Mouse (Mus musculus): ENCODE results near the gene Gna15. TPM values are rescaled to one million over a fixed set of nuclear protein-coding genes. Genes with fewer than 3 reads are reported as not detected.

The Gna15 gene
- polyA plus RNA-seq, 1 experiment from 2014 or later = 1.7 TPM

DNA sequence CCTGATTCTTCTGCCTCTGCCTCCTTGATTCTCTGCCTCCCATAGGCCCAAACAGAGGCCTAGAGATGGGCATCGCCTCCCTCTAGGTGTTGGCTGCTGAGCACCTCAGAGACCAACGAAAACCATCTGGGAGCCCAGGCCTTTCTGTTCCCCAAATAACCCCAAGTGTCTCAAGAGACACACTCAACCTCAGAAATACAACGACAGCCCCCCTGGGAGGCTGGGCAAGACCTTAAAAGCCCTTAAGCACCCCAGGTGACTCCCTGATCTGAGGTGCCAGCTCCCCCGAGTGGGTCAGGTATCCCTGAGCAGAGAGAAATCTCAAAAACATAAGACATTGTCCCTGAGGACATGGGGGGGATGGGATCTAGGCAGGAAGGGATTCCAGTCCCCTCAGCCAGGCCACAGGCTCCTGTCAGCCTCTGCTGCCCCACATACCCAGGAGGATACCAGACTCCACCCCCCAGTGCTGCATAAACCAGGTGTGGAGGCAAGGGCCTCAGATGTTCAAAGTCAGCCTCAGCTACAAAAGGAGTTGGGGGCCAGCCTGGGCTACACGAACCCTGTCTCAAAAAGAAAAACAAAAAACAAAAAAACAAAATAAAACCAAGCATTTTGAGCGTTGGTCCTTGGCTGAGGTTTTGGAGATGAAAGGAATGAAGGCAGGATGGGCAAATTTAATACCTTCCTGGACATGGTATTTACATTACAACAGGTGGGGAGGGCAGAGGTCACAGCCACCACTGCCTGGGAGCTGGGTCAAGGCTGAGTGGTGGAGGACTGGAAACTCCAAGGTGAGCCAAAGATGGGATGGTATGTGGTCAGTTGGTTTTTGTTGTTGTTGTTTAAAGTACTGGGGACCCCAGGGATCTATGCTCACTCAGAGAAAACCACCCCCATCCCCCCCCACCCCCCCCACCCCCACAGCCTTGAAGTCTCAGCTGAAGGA, 30.1 kb upstream of the Gna15 start:
- no peak for DNase-seq
- no peaks in the 10 kb centered on the region for H3K4me1 ChIP-seq (ENCODE audit: insufficient read depth)
- WGBS = 76% methylated on average over 6 of the region's 6 CpGs
- no peak overlapping the region for H3K4me2 ChIP-seq
- H3K27me3 ChIP-seq (ENCODE audit: insufficient read depth, low read length) = no peaks in the 10 kb centered on the region
- H3K27ac ChIP-seq (ENCODE audit: low read depth) = no peak overlapping the region
- H3K9me3 ChIP-seq (ENCODE audit: low read depth, low read length) = no peaks in the 10 kb centered on the region
- no peak for TF ChIP-seq CTCF (IDR thresholded peaks at IDR 0.05; ENCODE audit: low read depth)
- no peak overlapping the region for H3K4me3 ChIP-seq (ENCODE audit: low read depth, low read length)
- H3K9ac ChIP-seq = no peak overlapping the region
- no peaks in the 10 kb centered on the region for H3K36me3 ChIP-seq (ENCODE audit: insufficient read depth)
- no peak for ATAC-seq (ENCODE audit: insufficient read depth)

DNA sequence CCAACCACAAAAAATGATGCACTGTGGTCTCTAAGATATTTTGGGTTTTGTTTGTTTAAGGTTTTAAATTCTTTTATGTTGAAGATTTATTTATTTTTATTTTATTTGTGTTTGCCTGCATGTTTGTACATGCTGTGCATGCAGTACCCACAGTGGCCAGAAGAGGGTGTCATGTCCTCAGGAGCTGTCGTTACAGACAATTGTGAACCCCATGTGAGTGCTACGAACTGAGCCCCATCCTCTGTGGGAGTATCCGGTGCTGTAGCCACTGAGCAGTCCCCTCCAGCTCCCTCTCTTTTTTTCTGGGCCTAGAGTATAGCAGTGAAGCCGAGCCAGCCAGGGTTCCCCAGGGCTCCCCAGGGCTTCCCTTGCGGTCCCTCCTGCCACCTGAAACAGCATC, 29.2 kb upstream of the Gna15 start:
- WGBS = 83% methylated on average over 5 of the region's 5 CpGs
- Histone ChIP-seq H3K27me3 (ENCODE audit: insufficient read depth, low read length) (no peaks in the 10 kb centered on the region), H3K4me2 (no peak overlapping the region), H3K9me3 (ENCODE audit: low read depth, low read length) (no peaks in the 10 kb centered on the region), H3K9ac (no peak overlapping the region), H3K4me3 (ENCODE audit: low read depth, low read length) (no peak overlapping the region), H3K27ac (ENCODE audit: low read depth) (no peak overlapping the region), H3K4me1 (ENCODE audit: insufficient read depth) (no peaks in the 10 kb centered on the region), H3K36me3 (ENCODE audit: insufficient read depth) (no peaks in the 10 kb centered on the region)
- peak; percentile 68 for TF ChIP-seq CTCF (IDR thresholded peaks at IDR 0.05; ENCODE audit: low read depth)
- DNase-seq (no peak), ATAC-seq (ENCODE audit: insufficient read depth) (no peak)

DNA sequence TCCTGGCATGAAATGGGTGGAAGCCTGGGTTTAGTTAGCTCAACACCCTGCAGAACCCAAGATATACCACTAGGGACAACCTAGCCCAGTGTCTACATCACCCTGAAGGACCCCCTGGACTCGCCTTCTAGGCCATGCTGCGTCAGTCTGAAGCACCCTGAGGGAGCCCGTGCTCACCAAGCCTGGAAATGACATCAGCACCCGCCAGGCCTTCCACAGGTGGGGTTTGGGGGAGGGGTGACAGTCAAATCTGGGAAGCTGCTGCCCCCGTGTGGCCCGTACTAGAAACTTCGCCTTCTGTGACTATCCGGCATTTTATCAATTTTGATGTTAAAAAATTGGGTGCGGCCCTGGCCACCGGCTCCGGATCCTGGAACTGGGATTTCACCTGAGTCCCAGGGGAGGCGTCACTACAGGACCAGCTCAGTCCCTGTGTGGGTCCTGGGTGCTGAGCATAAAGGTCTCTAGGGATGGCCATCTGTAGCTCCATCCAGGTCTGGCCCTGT, 27.6 kb upstream of the Gna15 start:
- Histone ChIP-seq H3K4me1 (ENCODE audit: insufficient read depth) (no peaks in the 10 kb centered on the region), H3K27me3 (ENCODE audit: insufficient read depth, low read length) (no peaks in the 10 kb centered on the region), H3K27ac (ENCODE audit: low read depth) (no peak overlapping the region), H3K4me2 (no peak overlapping the region), H3K9ac (no peak overlapping the region), H3K36me3 (ENCODE audit: insufficient read depth) (no peaks in the 10 kb centered on the region), H3K4me3 (ENCODE audit: low read depth, low read length) (no peak overlapping the region), H3K9me3 (ENCODE audit: low read depth, low read length) (no peaks in the 10 kb centered on the region)
- ATAC-seq (ENCODE audit: insufficient read depth) (peak; percentile 88), DNase-seq (peak; percentile 87)
- TF ChIP-seq CTCF (IDR thresholded peaks at IDR 0.05; ENCODE audit: low read depth) = peak; percentile 89
- 1% methylated on average over 12 of the region's 12 CpGs for whole genome bisulfite sequencing

DNA sequence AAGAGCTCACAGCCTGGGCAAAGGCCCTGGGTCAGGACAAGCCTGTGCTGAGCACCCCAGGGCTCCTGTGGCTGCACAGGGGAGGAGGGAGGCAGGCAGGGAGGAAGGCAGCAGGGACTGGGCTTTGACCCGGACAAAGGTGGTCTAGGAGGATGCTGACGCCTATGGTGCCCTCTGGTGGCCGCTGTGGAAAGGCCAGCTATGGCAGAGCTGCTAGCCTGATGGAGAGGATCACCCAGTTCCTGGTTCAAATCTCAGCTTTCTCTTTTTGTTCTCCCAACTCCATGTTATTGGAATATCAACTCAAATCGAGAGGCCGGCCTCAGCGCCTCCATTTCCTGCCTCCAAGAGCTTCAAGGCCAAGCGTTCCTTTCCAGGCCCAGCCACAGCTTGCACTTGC, 26.2 kb upstream of the Gna15 start:
- H3K27me3 ChIP-seq (ENCODE audit: insufficient read depth, low read length) = no peaks in the 10 kb centered on the region
- peak; percentile 84 for TF ChIP-seq CTCF (IDR thresholded peaks at IDR 0.05; ENCODE audit: low read depth)
- 10% methylated on average over 7 of the region's 7 CpGs for WGBS
- DNase-seq (peak; percentile 82), ATAC-seq (ENCODE audit: insufficient read depth) (no peak)
- H3K9ac ChIP-seq = no peak overlapping the region
- no peaks in the 10 kb centered on the region for H3K9me3 ChIP-seq (ENCODE audit: low read depth, low read length)
- no peak overlapping the region for H3K4me3 ChIP-seq (ENCODE audit: low read depth, low read length)
- H3K4me1 ChIP-seq (ENCODE audit: insufficient read depth) = no peaks in the 10 kb centered on the region
- H3K36me3 ChIP-seq (ENCODE audit: insufficient read depth) = no peaks in the 10 kb centered on the region
- no peak overlapping the region for H3K27ac ChIP-seq (ENCODE audit: low read depth)
- H3K4me2 ChIP-seq = no peak overlapping the region

DNA sequence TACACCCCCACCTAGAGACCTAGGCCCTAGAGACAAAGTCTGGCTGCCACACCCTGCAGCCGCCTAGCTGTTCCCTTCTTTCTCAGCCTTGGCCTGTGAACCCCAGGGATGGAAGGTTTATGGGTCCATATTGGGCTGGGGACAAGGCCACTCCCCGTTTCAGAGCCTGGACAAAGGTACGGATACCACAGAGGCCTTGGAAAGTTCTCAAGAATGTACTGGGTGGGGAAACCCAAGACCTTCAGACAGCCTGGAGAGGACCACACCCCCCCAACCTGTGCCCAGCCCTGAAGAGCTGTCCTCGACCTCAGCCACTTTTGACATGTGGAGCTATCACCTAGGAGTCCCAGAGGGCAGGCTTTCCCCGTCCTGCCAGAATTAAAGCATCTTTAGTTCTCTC, 24.9 kb upstream of the Gna15 start:
- no peak overlapping the region for H3K4me3 ChIP-seq (ENCODE audit: low read depth, low read length)
- no peak overlapping the region for H3K27ac ChIP-seq (ENCODE audit: low read depth)
- ATAC-seq (ENCODE audit: insufficient read depth) = no peak

DNA sequence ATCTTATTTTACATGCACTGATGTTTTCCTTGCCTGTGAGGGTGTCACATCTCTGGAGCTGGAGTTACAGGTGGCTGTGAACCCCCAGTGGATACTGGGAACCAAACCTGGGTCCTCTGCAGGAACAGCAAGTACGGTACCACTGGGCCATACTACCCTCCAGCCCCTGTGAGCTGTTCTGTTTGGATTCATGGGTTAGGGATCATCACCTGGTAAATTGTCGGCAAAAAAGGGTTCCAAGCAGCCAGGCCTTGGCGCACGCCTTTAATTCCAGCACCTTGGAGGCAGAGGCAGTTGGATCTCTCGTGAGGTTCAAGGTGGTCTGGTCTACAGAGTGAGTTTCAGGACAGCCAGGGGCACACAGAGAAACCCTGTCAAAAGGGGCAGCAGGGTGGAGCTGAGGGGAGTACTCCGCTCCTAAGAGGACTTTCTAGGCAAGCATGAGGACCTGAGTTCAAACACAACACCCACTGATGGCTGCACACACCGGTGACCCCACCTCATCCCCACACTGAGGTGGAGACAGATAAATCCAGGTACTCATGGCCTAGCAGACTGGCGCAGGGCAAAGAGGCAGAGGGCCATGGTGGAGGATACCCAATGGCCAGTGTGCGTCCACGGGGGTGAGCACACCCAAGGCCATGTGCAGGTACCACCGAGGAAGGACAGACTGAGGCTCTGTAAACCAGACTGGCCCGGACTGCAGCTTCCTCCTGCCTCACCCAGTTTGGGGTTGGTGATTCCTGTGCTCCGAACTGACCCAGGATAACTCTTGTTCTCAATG, 23.0 kb upstream of the Gna15 start:
- H3K4me1 ChIP-seq (ENCODE audit: insufficient read depth) = 0 out of 2 replicates have a peak, but pooled peaks cover 8% of the 10 kb centered on the region
- H3K27me3 ChIP-seq (ENCODE audit: insufficient read depth, low read length) = no peaks in the 10 kb centered on the region
- DNase-seq = no peak
- TF ChIP-seq CTCF (IDR thresholded peaks at IDR 0.05; ENCODE audit: low read depth) = no peak
- H3K36me3 ChIP-seq (ENCODE audit: insufficient read depth) = peaks cover 7% of the 10 kb centered on the region; the same call in 1 of the 2 replicates
- 88% methylated on average over 13 of the region's 13 CpGs for WGBS
- H3K9me3 ChIP-seq (ENCODE audit: low read depth, low read length) = no peaks in the 10 kb centered on the region
- H3K4me2 ChIP-seq = no peak overlapping the region
- 0 out of 2 replicates have a peak overlapping the region, but pooled peaks have one; percentile 62 for H3K27ac ChIP-seq (ENCODE audit: low read depth)
- ATAC-seq (ENCODE audit: insufficient read depth) = no peak
- H3K9ac ChIP-seq = no peak overlapping the region
- H3K4me3 ChIP-seq (ENCODE audit: low read depth, low read length) = no peak overlapping the region

More for the DNA sequence above, 24.9 kb upstream of the Gna15 start:
- no peaks in the 10 kb centered on the region for H3K36me3 ChIP-seq (ENCODE audit: insufficient read depth)
- 54% methylated on average over 5 of the region's 5 CpGs for WGBS
- no peaks in the 10 kb centered on the region for H3K9me3 ChIP-seq (ENCODE audit: low read depth, low read length)
- DNase-seq = no peak
- no peak overlapping the region for H3K4me2 ChIP-seq
- no peak overlapping the region for H3K9ac ChIP-seq
- H3K27me3 ChIP-seq (ENCODE audit: insufficient read depth, low read length) = no peaks in the 10 kb centered on the region
- no peak for TF ChIP-seq CTCF (IDR thresholded peaks at IDR 0.05; ENCODE audit: low read depth)
- no peaks in the 10 kb centered on the region for H3K4me1 ChIP-seq (ENCODE audit: insufficient read depth)

DNA sequence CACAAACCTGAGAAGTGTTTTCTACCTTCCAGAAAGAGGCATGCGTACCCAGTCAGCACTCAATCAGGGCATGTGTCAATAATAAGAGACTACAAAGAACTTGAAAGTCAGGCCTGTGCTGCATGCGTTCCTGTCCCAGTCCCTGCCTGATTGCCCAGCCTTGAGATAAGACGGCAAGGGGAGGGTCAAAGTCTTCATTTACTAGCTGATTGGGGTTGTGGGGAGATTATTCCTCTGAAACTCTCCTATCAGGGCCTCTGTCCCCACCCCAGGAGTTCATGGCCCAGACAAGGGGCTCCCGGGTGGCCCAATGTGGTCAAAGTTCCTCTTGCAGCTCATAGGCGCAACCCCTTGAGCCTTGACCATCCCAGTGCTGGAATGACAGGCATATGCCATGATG, 22.3 kb upstream of the Gna15 start:
- Histone ChIP-seq H3K4me1 (ENCODE audit: insufficient read depth) (0 out of 2 replicates have a peak, but pooled peaks cover 8% of the 10 kb centered on the region), H3K9me3 (ENCODE audit: low read depth, low read length) (no peaks in the 10 kb centered on the region), H3K4me3 (ENCODE audit: low read depth, low read length) (no peak overlapping the region), H3K4me2 (no peak overlapping the region), H3K27me3 (ENCODE audit: insufficient read depth, low read length) (no peaks in the 10 kb centered on the region), H3K27ac (ENCODE audit: low read depth) (peak overlapping the region; percentile 62), H3K36me3 (ENCODE audit: insufficient read depth) (peaks cover 7% of the 10 kb centered on the region; the same call in 1 of the 2 replicates), H3K9ac (no peak overlapping the region)
- ATAC-seq (ENCODE audit: insufficient read depth) = no peak
- no peak for DNase-seq
- TF ChIP-seq CTCF (IDR thresholded peaks at IDR 0.05; ENCODE audit: low read depth) = no peak
- 63% methylated on average over 5 of the region's 5 CpGs for WGBS

All from lung, embryonic 14.5 days (tissue).